Mouse (Mus musculus) forebrain, embryonic 16.5 days (tissue): ENCODE results near the gene Cdt1. TPM values are rescaled to one million over a fixed set of nuclear protein-coding genes. Genes with fewer than 3 reads are reported as not detected.

ENCODE experiments used
- ATAC-seq: fragments of 200-750 bp; cut with Nextera tagmentation; 2 replicates; pipeline ENCODE4 v1.8.0; 2017; ENCODE audit warnings: mild to moderate bottlenecking, moderate library complexity
- H3K27ac ChIP-seq: fragments of 300-500 bp; sonication (generic); 2 replicates; pipeline ENCODE4 v1.5.1; 2014; ENCODE audit warnings: low read length, control low read depth
- H3K27me3 ChIP-seq: fragments of 300-500 bp; sonication (generic); replicated peaks from 2 replicates; pipeline ENCODE4 v1.6.1; 2014; ENCODE audit warnings: low read length; ENCODE audit not compliant: control insufficient read depth, insufficient read depth
- H3K36me3 ChIP-seq: fragments of 300-500 bp; sonication (generic); 2 replicates; pipeline ENCODE4 v1.6.1; 2014; ENCODE audit not compliant: control insufficient read depth, insufficient read depth
- H3K4me1 ChIP-seq: fragments of 300-500 bp; sonication (generic); replicated peaks from 2 replicates; pipeline ENCODE4 v1.6.1; 2014; ENCODE audit warnings: low read length; ENCODE audit not compliant: control insufficient read depth, insufficient read depth
- H3K4me2 ChIP-seq: fragments of 300-500 bp; sonication (generic); 2 replicates; pipeline ENCODE4 v1.6.1; 2014; ENCODE audit warnings: mild to moderate bottlenecking, low read length, control low read depth
- H3K4me3 ChIP-seq: fragments of 300-500 bp; sonication (generic); replicated peaks from 2 replicates; pipeline ENCODE4 v1.5.1; 2014; ENCODE audit warnings: mild to moderate bottlenecking, low read length, control low read depth
- H3K9ac ChIP-seq: fragments of 300-500 bp; sonication (generic); replicated peaks from 2 replicates; pipeline ENCODE4 v1.6.1; 2014; ENCODE audit warnings: low read depth, low read length, control low read depth
- H3K9me3 ChIP-seq: fragments of 300-500 bp; sonication (generic); 2 replicates; pipeline ENCODE4 v1.6.1; 2016; ENCODE audit warnings: low read length; ENCODE audit not compliant: control insufficient read depth
- WGBS: fragments of 180-500 bp; shearing (Covaris S2); extraction: QIAGEN DNeasy Blood & Tissue Kit; methylation state at CpG from one replicate; pipeline ENCODE4 v1.1.7; 2014; 5-methylcytosine and 5-hydroxymethylcytosine counted together
- polyA plus RNA-seq: library from polyadenylated mRNA; unstranded; fragments of >200 nt; fragmentation: Nextera tagmentation; extraction: Ambion mirVana; gene quantifications from 2 replicates; pipeline ENCODE4 v1.2.1, GENCODE M21; 2015

Gene Cdt1
- polyA plus RNA-seq, 1 experiment from 2014 or later: 12.0 TPM

- Histone ChIP-seq H3K27me3 (0 out of 2 replicates have a peak, but pooled peaks cover 5% of the 10 kb centered on the region), H3K36me3 (no peaks in the 10 kb centered on the region), H3K9me3 (no peaks in the 10 kb centered on the region), H3K9ac (no peak overlapping the region), H3K4me2 (no peak overlapping the region), H3K27ac (no peak overlapping the region), H3K4me1 (peaks cover 18% of the 10 kb centered on the region), H3K4me3 (no peak overlapping the region)
- ATAC-seq: no peak
- 94% methylated on average over 3 of the region's 3 CpGs for WGBS
These were observed 39.9 kb upstream of the Cdt1 start for GRCm38 (mm10) chr8:122527937-122528336.

- Histone ChIP-seq H3K9me3 (no peaks in the 10 kb centered on the region), H3K36me3 (no peaks in the 10 kb centered on the region), H3K9ac (no peak overlapping the region), H3K27me3 (0 out of 2 replicates have a peak, but pooled peaks cover 5% of the 10 kb centered on the region), H3K27ac (no peak overlapping the region), H3K4me3 (no peak overlapping the region), H3K4me1 (peaks cover 6% of the 10 kb centered on the region), H3K4me2 (no peak overlapping the region)
- WGBS: 89% methylated on average over 4 of the region's 4 CpGs
- no peak for ATAC-seq
These were observed 38.7 kb upstream of the Cdt1 start for GRCm38 (mm10) chr8:122529159-122529558.

- ATAC-seq: no peak
- no peaks in the 10 kb centered on the region for H3K27me3 ChIP-seq
- WGBS: 91% methylated on average over 8 of the region's 8 CpGs
- H3K4me2 ChIP-seq: no peak overlapping the region
- H3K27ac ChIP-seq: no peak overlapping the region
- no peaks in the 10 kb centered on the region for H3K36me3 ChIP-seq
- no peak overlapping the region for H3K4me3 ChIP-seq
- H3K4me1 ChIP-seq: no peaks in the 10 kb centered on the region
- H3K9me3 ChIP-seq: no peaks in the 10 kb centered on the region
- H3K9ac ChIP-seq: no peak overlapping the region
These were observed 36.5 kb upstream of the Cdt1 start for GRCm38 (mm10) chr8:122531312-122531711.

- no peak for ATAC-seq
- Histone ChIP-seq H3K27me3 (no peaks in the 10 kb centered on the region), H3K4me3 (no peak overlapping the region), H3K27ac (no peak overlapping the region), H3K9ac (no peak overlapping the region), H3K4me1 (no peaks in the 10 kb centered on the region), H3K9me3 (no peaks in the 10 kb centered on the region), H3K4me2 (no peak overlapping the region), H3K36me3 (no peaks in the 10 kb centered on the region)
- WGBS: 73% methylated on average over 6 of the region's 6 CpGs
These were observed 30.8 kb upstream of the Cdt1 start for GRCm38 (mm10) chr8:122537033-122537432.

GRCm38 (mm10) chr8:122537812-122538211 lies 30.0 kb upstream of the Cdt1 start:
- H3K27ac ChIP-seq: no peak overlapping the region
- no peak overlapping the region for H3K4me3 ChIP-seq
- H3K27me3 ChIP-seq: no peaks in the 10 kb centered on the region
- 92% methylated on average over 2 of the region's 2 CpGs for WGBS
- no peaks in the 10 kb centered on the region for H3K9me3 ChIP-seq
- H3K4me2 ChIP-seq: no peak overlapping the region
- H3K4me1 ChIP-seq: no peaks in the 10 kb centered on the region
- ATAC-seq: no peak
- no peak overlapping the region for H3K9ac ChIP-seq
- no peaks in the 10 kb centered on the region for H3K36me3 ChIP-seq

GRCm38 (mm10) chr8:122538310-122539076 lies 29.3 kb upstream of the Cdt1 start:
- no peaks in the 10 kb centered on the region for H3K36me3 ChIP-seq
- no peak for ATAC-seq
- H3K27me3 ChIP-seq: no peaks in the 10 kb centered on the region
- H3K4me3 ChIP-seq: no peak overlapping the region
- no peak overlapping the region for H3K9ac ChIP-seq
- 87% methylated on average over 9 of the region's 9 CpGs for WGBS
- H3K9me3 ChIP-seq: no peaks in the 10 kb centered on the region
- H3K4me1 ChIP-seq: no peaks in the 10 kb centered on the region
- H3K27ac ChIP-seq: no peak overlapping the region
- H3K4me2 ChIP-seq: no peak overlapping the region

GRCm38 (mm10) chr8:122544138-122544537 lies 23.7 kb upstream of the Cdt1 start:
- 84% methylated on average over 8 of the region's 8 CpGs for WGBS
- Histone ChIP-seq H3K27ac (no peak overlapping the region), H3K27me3 (no peaks in the 10 kb centered on the region), H3K4me2 (no peak overlapping the region), H3K9me3 (no peaks in the 10 kb centered on the region), H3K36me3 (no peaks in the 10 kb centered on the region), H3K4me1 (no peaks in the 10 kb centered on the region), H3K4me3 (no peak overlapping the region), H3K9ac (no peak overlapping the region)
- no peak for ATAC-seq

GRCm38 (mm10) chr8:122546066-122546755 lies 21.6 kb upstream of the Cdt1 start:
- Histone ChIP-seq H3K9ac (no peak overlapping the region), H3K4me1 (peaks cover 16% of the 10 kb centered on the region), H3K36me3 (no peaks in the 10 kb centered on the region), H3K4me2 (no peak overlapping the region), H3K27ac (no peak overlapping the region), H3K4me3 (no peak overlapping the region), H3K9me3 (no peaks in the 10 kb centered on the region), H3K27me3 (peaks cover 12% of the 10 kb centered on the region)
- no peak for ATAC-seq
- WGBS: 94% methylated on average over 5 of the region's 7 CpGs

GRCm38 (mm10) chr8:122546811-122547453 lies 20.9 kb upstream of the Cdt1 start:
- Histone ChIP-seq H3K27me3 (peaks cover 19% of the 10 kb centered on the region), H3K4me3 (no peak overlapping the region), H3K27ac (no peak overlapping the region), H3K9me3 (no peaks in the 10 kb centered on the region), H3K36me3 (no peaks in the 10 kb centered on the region), H3K4me1 (peaks cover 20% of the 10 kb centered on the region), H3K4me2 (no peak overlapping the region), H3K9ac (no peak overlapping the region)
- 78% methylated on average over 24 of the region's 24 CpGs for WGBS
- ATAC-seq: no peak
